ENCODE assay signal across 8 mouse cellular contexts in genomic region chr1:65388328-65388727, GRCm38 (mm10).
DNase-seq lines count a peak whose midpoint lies in the region; ATAC-seq and TF ChIP-seq lines count a peak whose summit lies in the region.

No protein-coding gene starts in this region.

- TF ChIP-seq CTCF in E14TG2a.4 (conservative IDR thresholded peaks at IDR 0.05; ENCODE audit: low read length), result peak; percentile 98
- TF ChIP-seq CTCF in left cerebral cortex, adult 2 months (IDR thresholded peaks at IDR 0.05), result peak; percentile 57

- no peak overlapping the region for H3K4me2 ChIP-seq in hindbrain, embryonic 13.5 days

- H3K9me3 ChIP-seq in hindbrain, embryonic 10.5 days, result no peaks in the 10 kb centered on the region
- H3K9me3 ChIP-seq in hindbrain, embryonic 13.5 days, result no peaks in the 10 kb centered on the region
- H3K9me3 ChIP-seq in E14TG2a.4 (ENCODE audit: low read length), result no peaks in the 10 kb centered on the region
- no peaks in the 10 kb centered on the region for H3K9me3 ChIP-seq in embryonic facial prominence, embryonic 10.5 days

- no peak for ATAC-seq in hindbrain, embryonic 13.5 days (ENCODE audit: low FRiP score)

- no peak overlapping the region for H3K9ac ChIP-seq in hindbrain, embryonic 13.5 days

- H3K36me3 ChIP-seq in hindbrain, embryonic 10.5 days, result no peaks in the 10 kb centered on the region
- H3K36me3 ChIP-seq in hindbrain, embryonic 13.5 days, result no peaks in the 10 kb centered on the region
- H3K36me3 ChIP-seq in E14TG2a.4 (ENCODE audit: insufficient read depth, low read length), result no peaks in the 10 kb centered on the region
- H3K36me3 ChIP-seq in embryonic facial prominence, embryonic 10.5 days (replicated peaks), result no peaks in the 10 kb centered on the region

- no peak overlapping the region for H3K27ac ChIP-seq in hindbrain, embryonic 10.5 days
- no peak overlapping the region for H3K27ac ChIP-seq in hindbrain, embryonic 13.5 days
- no peak overlapping the region for H3K27ac ChIP-seq in embryonic facial prominence, embryonic 10.5 days (replicated peaks)
- H3K27ac ChIP-seq in left cerebral cortex, adult 2 months, result no peak overlapping the region

- no peaks in the 10 kb centered on the region for H3K27me3 ChIP-seq in hindbrain, embryonic 10.5 days (ENCODE audit: insufficient read depth, poor library complexity, severe bottlenecking)
- no peaks in the 10 kb centered on the region for H3K27me3 ChIP-seq in hindbrain, embryonic 13.5 days
- H3K27me3 ChIP-seq in E14TG2a.4 (ENCODE audit: insufficient read depth, low read length), result peaks cover 8% of the 10 kb centered on the region
- no peaks in the 10 kb centered on the region for H3K27me3 ChIP-seq in embryonic facial prominence, embryonic 10.5 days (replicated peaks; ENCODE audit: low read depth, poor library complexity, severe bottlenecking)

- no peak overlapping the region for H3K4me3 ChIP-seq in hindbrain, embryonic 10.5 days
- no peak overlapping the region for H3K4me3 ChIP-seq in hindbrain, embryonic 13.5 days
- H3K4me3 ChIP-seq in E14TG2a.4 (replicated peaks; ENCODE audit: low read length), result no peak overlapping the region
- H3K4me3 ChIP-seq in embryonic facial prominence, embryonic 10.5 days, result no peak overlapping the region
- no peak overlapping the region for H3K4me3 ChIP-seq in left cerebral cortex, adult 2 months

- intact Hi-C loops in left cerebral cortex, adult 2 months (cut with DNase I), result loop anchor here (5.0 kb wide), 1 partner anchor 76 kb away; no protein-coding TSS in a partner anchor

- WGBS in hindbrain, embryonic 10.5 days, result 42% methylated on average over 15 of the region's 15 CpGs
- WGBS in hindbrain, embryonic 13.5 days, result 38% methylated on average over 15 of the region's 15 CpGs
- WGBS in embryonic facial prominence, embryonic 10.5 days, result 36% methylated on average over 15 of the region's 15 CpGs

- peak; percentile 58 for DNase-seq in hindbrain, embryonic 10.5 days (ENCODE audit: low spot score)
- DNase-seq in adrenal gland, postnatal 4 days (ENCODE audit: low spot score in 2 of 2), result peak; percentile 17 to 21
- DNase-seq in embryonic facial prominence, embryonic 10.5 days (ENCODE audit: low spot score), result peak; percentile 72
- DNase-seq in left cerebral cortex, adult 2 months (ENCODE audit: extremely low spot score in 1 of 2, low spot score in 2 of 2), result peak; percentile 18 to 32
- peak; percentile 24 for DNase-seq in ovary, postnatal 36 days (ENCODE audit: low spot score)
- DNase-seq in natural killer cell, adult 2 months (ENCODE audit: low spot score in 2 of 2), result no peak

- H3K4me1 ChIP-seq in hindbrain, embryonic 10.5 days (replicated peaks), result no peaks in the 10 kb centered on the region
- H3K4me1 ChIP-seq in hindbrain, embryonic 13.5 days (replicated peaks), result no peaks in the 10 kb centered on the region
- 0 out of 2 replicates have a peak, but pooled peaks cover 2% of the 10 kb centered on the region for H3K4me1 ChIP-seq in E14TG2a.4 (replicated peaks; ENCODE audit: low read depth, low read length)
- no peaks in the 10 kb centered on the region for H3K4me1 ChIP-seq in embryonic facial prominence, embryonic 10.5 days

Comparison
In these comparisons a context has a peak if more than half of its experiments do, and no peak if none do; other contexts are left out.
1. DNase-seq: peak in hindbrain, embryonic 10.5 days (single experiment), adrenal gland, postnatal 4 days (2 of 2), embryonic facial prominence, embryonic 10.5 days (single experiment), left cerebral cortex, adult 2 months (2 of 2) and ovary, postnatal 36 days (single experiment); none in natural killer cell, adult 2 months (0 of 2).